ENCODE assay signal across 23 mouse cellular contexts in the genomic region with DNA sequence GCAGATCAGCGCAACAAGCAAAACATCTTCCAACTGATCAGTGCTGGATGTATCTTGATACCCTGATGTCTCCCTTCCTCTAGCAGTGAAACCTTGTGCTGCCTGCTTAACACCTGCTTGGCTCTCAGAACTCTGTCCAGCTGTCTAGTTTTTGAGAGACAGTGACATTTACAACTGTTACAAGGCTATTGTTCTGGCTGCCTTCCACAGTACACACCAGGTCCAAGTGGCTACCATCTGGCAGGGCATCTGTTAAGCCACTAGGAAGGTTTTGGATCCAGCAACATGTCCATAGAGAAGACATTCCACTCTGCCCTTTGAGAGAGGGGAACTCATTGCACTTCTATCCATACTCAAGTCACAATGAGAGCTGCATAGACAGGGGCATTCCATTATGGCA.
DNase-seq lines count a peak whose midpoint lies in the region; ATAC-seq and TF ChIP-seq lines count a peak whose summit lies in the region.
"Had no signal": no experiment of that assay in that cellular context is flagged by ENCODE, and none has a peak within 500 bp of the region (broad histone marks: within the 10 kb centered on the region; RNA-seq: fewer than 3 reads in every experiment).

No protein-coding gene starts in this region.

- no peaks in the 10 kb centered on the region for H3K9me3 ChIP-seq in liver, embryonic 12.5 days (replicated peaks)
- H3K9me3 ChIP-seq: embryonic facial prominence, embryonic 12.5 days; hindbrain, embryonic 10.5 days; limb, embryonic 13.5 days; midbrain, embryonic 12.5 days; neural tube, embryonic 12.5 days had no signal

- DNase-seq in adrenal gland, adult 2 months, result peak; percentile 13
- no peak for DNase-seq in adrenal gland, adult 18-20 months (ENCODE audit: low spot score in 2 of 2)
- DNase-seq in cerebellum, postnatal 14 days, result peak; percentile 66 to 74
- no peak for DNase-seq in cerebellum, adult 11-12 months
- peak; percentile 63 for DNase-seq in liver, adult 2 months (ENCODE audit: extremely low read depth, low read depth, low spot score)
- peak; percentile 1 for DNase-seq in cerebellum, postnatal 36 days
- DNase-seq: kidney, adult 8-10 months; kidney, postnatal 10 days; layer of hippocampus, postnatal 36 days; lung, embryonic 14.5 days; right cerebral cortex, postnatal 14 days; thymus, adult 2 months; thymus, postnatal 4 days had no signal

- no peaks in the 10 kb centered on the region for H3K36me3 ChIP-seq in liver, adult 2 months (ENCODE audit: control insufficient read depth, insufficient read depth, low read length)
- no peaks in the 10 kb centered on the region for H3K36me3 ChIP-seq in liver, embryonic 12.5 days
- H3K36me3 ChIP-seq: embryonic facial prominence, embryonic 12.5 days; hindbrain, embryonic 10.5 days; limb, embryonic 13.5 days; midbrain, embryonic 12.5 days; neural tube, embryonic 12.5 days had no signal

- H3K27ac ChIP-seq in liver, adult 2 months (replicated peaks; ENCODE audit: insufficient read depth, low read depth, low read length), result no peak overlapping the region
- no peak overlapping the region for H3K27ac ChIP-seq in liver, embryonic 12.5 days
- H3K27ac ChIP-seq: embryonic facial prominence, embryonic 12.5 days; hindbrain, embryonic 10.5 days; limb, embryonic 13.5 days; liver, embryonic 14.5 days; midbrain, embryonic 12.5 days; neural tube, embryonic 12.5 days; stomach, postnatal 0 days had no signal

- H3K4me3 ChIP-seq in liver, adult 2 months (ENCODE audit: insufficient read depth, low read depth, low read length), result no peak overlapping the region
- no peak overlapping the region for H3K4me3 ChIP-seq in liver, embryonic 12.5 days
- H3K4me3 ChIP-seq: embryonic facial prominence, embryonic 12.5 days; hindbrain, embryonic 10.5 days; limb, embryonic 13.5 days; midbrain, embryonic 12.5 days; neural tube, embryonic 12.5 days had no signal

- H3K4me1 ChIP-seq in liver, adult 2 months (ENCODE audit: control insufficient read depth, insufficient read depth, low read length), result no peaks in the 10 kb centered on the region
- H3K4me1 ChIP-seq in liver, embryonic 12.5 days, result no peaks in the 10 kb centered on the region
- H3K4me1 ChIP-seq: embryonic facial prominence, embryonic 12.5 days; hindbrain, embryonic 10.5 days; limb, embryonic 13.5 days; midbrain, embryonic 12.5 days; neural tube, embryonic 12.5 days had no signal

- no peak overlapping the region for H3K9ac ChIP-seq in liver, adult 2 months (ENCODE audit: low read depth, low read length)
- H3K9ac ChIP-seq in liver, embryonic 12.5 days, result no peak overlapping the region
- H3K9ac ChIP-seq: embryonic facial prominence, embryonic 12.5 days; limb, embryonic 13.5 days; liver, embryonic 14.5 days; lung, embryonic 14.5 days; midbrain, embryonic 12.5 days; neural tube, embryonic 12.5 days had no signal

- WGBS in liver, adult 2 months, result 78% methylated on average over 1 of the region's 1 CpGs
- WGBS in liver, embryonic 12.5 days (ENCODE audit: insufficient replicate concordance), result 79% methylated on average over 1 of the region's 1 CpGs

- no peak overlapping the region for H3K4me2 ChIP-seq in liver, embryonic 12.5 days
- H3K4me2 ChIP-seq: embryonic facial prominence, embryonic 12.5 days; heart, embryonic 11.5 days; limb, embryonic 13.5 days; lung, embryonic 14.5 days; midbrain, embryonic 12.5 days; neural tube, embryonic 12.5 days had no signal

- H3K79me2 ChIP-seq in liver, adult 2 months (ENCODE audit: control insufficient read depth, insufficient read depth, low read length), result no peaks in the 10 kb centered on the region

- ATAC-seq in liver, embryonic 12.5 days, result no peak
- ATAC-seq in granulocyte monocyte progenitor cell, adult 5-6 weeks (replicated peaks; ENCODE audit: poor library complexity, severe bottlenecking), result no peak

- no peak for TF ChIP-seq CTCF in liver, adult 2 months (IDR thresholded peaks at IDR 0.05; ENCODE audit: low read depth, low read length)

- H3K27me3 ChIP-seq in liver, adult 2 months (ENCODE audit: control insufficient read depth, insufficient read depth, low read length), result no peaks in the 10 kb centered on the region
- H3K27me3 ChIP-seq in liver, embryonic 12.5 days (replicated peaks), result no peaks in the 10 kb centered on the region
- H3K27me3 ChIP-seq: embryonic facial prominence, embryonic 12.5 days; limb, embryonic 13.5 days; midbrain, embryonic 12.5 days; neural tube, embryonic 12.5 days had no signal

- TF ChIP-seq POLR2A in liver, adult 2 months (IDR thresholded peaks at IDR 0.05; ENCODE audit: extremely low read depth, insufficient read depth, low read length), result no peak

Comparison
In these comparisons a context has a peak if more than half of its experiments do, and no peak if none do; other contexts are left out.
1. DNase-seq: peak in adrenal gland, adult 2 months (single experiment), cerebellum, postnatal 14 days (2 of 2), liver, adult 2 months (single experiment) and cerebellum, postnatal 36 days (2 of 2); none in adrenal gland, adult 18-20 months (0 of 2) and cerebellum, adult 11-12 months (single experiment).